In the genomic region with DNA sequence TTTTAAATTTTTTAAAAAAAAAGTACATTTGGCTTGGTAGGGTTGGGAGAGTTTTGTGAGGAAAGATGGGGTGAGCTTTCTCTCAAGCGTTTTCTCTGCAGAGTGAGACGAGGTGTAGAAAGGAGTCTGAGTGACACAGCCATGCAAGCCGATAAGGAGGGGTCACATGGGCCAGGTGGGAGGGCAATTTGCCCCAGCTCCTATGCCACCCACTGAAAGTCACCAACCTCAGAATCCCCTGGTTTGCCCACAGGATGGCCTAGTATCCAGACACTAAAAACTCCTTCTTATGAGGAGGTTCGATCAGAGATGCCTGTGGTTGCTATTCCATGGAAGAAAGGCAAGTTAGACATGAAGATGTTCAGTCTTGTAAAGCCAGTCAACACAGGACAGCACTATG, we compare ENCODE assay signal across 17 mouse cellular contexts.
DNase-seq lines count a peak whose midpoint lies in the region; ATAC-seq lines count a peak whose summit lies in the region.
"Had no signal": no experiment of that assay in that cellular context is flagged by ENCODE, and none has a peak within 500 bp of the region (broad histone marks: within the 10 kb centered on the region; RNA-seq: fewer than 3 reads in every experiment).

No protein-coding gene starts in this region.

- H3K27me3 ChIP-seq in heart, embryonic 11.5 days (ENCODE audit: control insufficient read depth, insufficient read depth, low read length) = no peaks in the 10 kb centered on the region
- H3K27me3 ChIP-seq in lung, embryonic 16.5 days (ENCODE audit: control insufficient read depth, insufficient read depth, low read depth, low read length) = no peaks in the 10 kb centered on the region
- H3K27me3 ChIP-seq in embryonic facial prominence, embryonic 15.5 days = no peaks in the 10 kb centered on the region
- H3K27me3 ChIP-seq in stomach, embryonic 15.5 days (replicated peaks) = no peaks in the 10 kb centered on the region

- DNase-seq in heart, postnatal 4 days = no peak
- no peak for DNase-seq in lung, postnatal 25 days (ENCODE audit: low spot score)
- DNase-seq in spleen, adult 12 weeks (ENCODE audit: low spot score) = no peak
- DNase-seq in cerebellum, adult 9-11 months = no peak
- DNase-seq: adrenal gland, postnatal 10 days; cerebellum, adult 2 months; kidney, adult 11 months; kidney, postnatal 36 days; retina, postnatal 1 day; spleen, adult 18-20 months; thymus, postnatal 36 days had no signal

- H3K27ac ChIP-seq in heart, embryonic 11.5 days (ENCODE audit: low read depth, low read length) = peak overlapping the region; percentile 62; the same call in 1 of the 2 replicates
- H3K27ac ChIP-seq in lung, embryonic 16.5 days (ENCODE audit: low read length) = peak overlapping the region; percentile 23; the same call in 1 of the 2 replicates
- peak overlapping the region; percentile 60 for H3K27ac ChIP-seq in embryonic facial prominence, embryonic 15.5 days (replicated peaks)
- H3K27ac ChIP-seq in stomach, embryonic 15.5 days = peak overlapping the region; percentile 32; the same call in 1 of the 2 replicates
- H3K27ac ChIP-seq: liver, embryonic 12.5 days had no signal

- 0 out of 2 replicates have a peak overlapping the region, but pooled peaks have one; percentile 34 for H3K9ac ChIP-seq in heart, embryonic 11.5 days (ENCODE audit: low read depth, low read length)
- H3K9ac ChIP-seq in lung, embryonic 16.5 days (ENCODE audit: low read length) = 0 out of 2 replicates have a peak overlapping the region, but pooled peaks have one; percentile 5
- H3K9ac ChIP-seq in embryonic facial prominence, embryonic 15.5 days = no peak overlapping the region
- H3K9ac ChIP-seq in stomach, embryonic 15.5 days = no peak overlapping the region
- H3K9ac ChIP-seq: liver, embryonic 12.5 days; neural tube, embryonic 15.5 days had no signal

- no peaks in the 10 kb centered on the region for H3K9me3 ChIP-seq in heart, embryonic 11.5 days (replicated peaks; ENCODE audit: control insufficient read depth, low read length)
- no peaks in the 10 kb centered on the region for H3K9me3 ChIP-seq in lung, embryonic 16.5 days (ENCODE audit: control insufficient read depth, low read length)
- no peaks in the 10 kb centered on the region for H3K9me3 ChIP-seq in embryonic facial prominence, embryonic 15.5 days (replicated peaks)
- H3K9me3 ChIP-seq in stomach, embryonic 15.5 days = no peaks in the 10 kb centered on the region
- H3K9me3 ChIP-seq: liver, embryonic 12.5 days; neural tube, embryonic 15.5 days had no signal

- 30% methylated on average over 4 of the region's 4 CpGs for WGBS in heart, embryonic 11.5 days (ENCODE audit: insufficient replicate concordance)
- WGBS in lung, embryonic 16.5 days = 60% methylated on average over 4 of the region's 4 CpGs
- WGBS in embryonic facial prominence, embryonic 15.5 days = 68% methylated on average over 4 of the region's 4 CpGs
- 71% methylated on average over 4 of the region's 4 CpGs for WGBS in stomach, embryonic 15.5 days

- no peak for ATAC-seq in heart, embryonic 11.5 days (replicated peaks; ENCODE audit: insufficient number of reproducible peaks, low FRiP score, low TSS enrichment)
- ATAC-seq in lung, embryonic 16.5 days (ENCODE audit: low read depth) = no peak
- ATAC-seq in embryonic facial prominence, embryonic 15.5 days (ENCODE audit: insufficient number of reproducible peaks, low FRiP score, low TSS enrichment, low read depth) = no peak
- no peak for ATAC-seq in stomach, embryonic 15.5 days (ENCODE audit: insufficient read depth, low FRiP score, low read depth)
- ATAC-seq: liver, embryonic 12.5 days had no signal

- H3K4me1 ChIP-seq in heart, embryonic 11.5 days (ENCODE audit: control insufficient read depth, insufficient read depth, low read length) = peaks cover 20% of the 10 kb centered on the region
- H3K4me1 ChIP-seq in lung, embryonic 16.5 days (replicated peaks; ENCODE audit: control insufficient read depth, insufficient read depth, low read length) = peaks cover 13% of the 10 kb centered on the region
- peaks cover 29% of the 10 kb centered on the region for H3K4me1 ChIP-seq in embryonic facial prominence, embryonic 15.5 days
- H3K4me1 ChIP-seq in stomach, embryonic 15.5 days = peaks cover 11% of the 10 kb centered on the region

- H3K4me3 ChIP-seq in heart, embryonic 11.5 days (ENCODE audit: low read depth, low read length) = no peak overlapping the region
- no peak overlapping the region for H3K4me3 ChIP-seq in lung, embryonic 16.5 days (ENCODE audit: low read length)
- H3K4me3 ChIP-seq in embryonic facial prominence, embryonic 15.5 days (replicated peaks) = no peak overlapping the region
- no peak overlapping the region for H3K4me3 ChIP-seq in stomach, embryonic 15.5 days (replicated peaks)
- H3K4me3 ChIP-seq: liver, embryonic 12.5 days; neural tube, embryonic 15.5 days had no signal

- H3K36me3 ChIP-seq in heart, embryonic 11.5 days (ENCODE audit: control insufficient read depth, insufficient read depth, low read length) = no peaks in the 10 kb centered on the region
- no peaks in the 10 kb centered on the region for H3K36me3 ChIP-seq in lung, embryonic 16.5 days (ENCODE audit: control insufficient read depth, insufficient read depth, low read length)
- no peaks in the 10 kb centered on the region for H3K36me3 ChIP-seq in embryonic facial prominence, embryonic 15.5 days
- no peaks in the 10 kb centered on the region for H3K36me3 ChIP-seq in stomach, embryonic 15.5 days
- H3K36me3 ChIP-seq: liver, embryonic 12.5 days; neural tube, embryonic 15.5 days had no signal

- H3K4me2 ChIP-seq in heart, embryonic 11.5 days = peak overlapping the region; percentile 29
- no peak overlapping the region for H3K4me2 ChIP-seq in lung, embryonic 16.5 days (ENCODE audit: low read depth, low read length)
- no peak overlapping the region for H3K4me2 ChIP-seq in embryonic facial prominence, embryonic 15.5 days (replicated peaks)
- no peak overlapping the region for H3K4me2 ChIP-seq in stomach, embryonic 15.5 days
- H3K4me2 ChIP-seq: liver, embryonic 12.5 days; neural tube, embryonic 15.5 days had no signal

Comparison
In these comparisons a context has a peak if more than half of its experiments do, and no peak if none do; other contexts are left out.
1. H3K9ac ChIP-seq: peak in heart, embryonic 11.5 days (single experiment) and lung, embryonic 16.5 days (single experiment); none in embryonic facial prominence, embryonic 15.5 days (single experiment) and stomach, embryonic 15.5 days (single experiment).
2. Peak in every context shown above with its lines, with median percentiles within 50 percentile points of each other: H3K27ac ChIP-seq.